Mouse (Mus musculus): ENCODE measurements around the gene Glg1.
"Not testable (repeated sequence)": the region's sequence is repeated elsewhere in the genome, so short reads cannot be mapped to it uniquely, and the experiment has no call there.

Gene Glg1

DNA sequence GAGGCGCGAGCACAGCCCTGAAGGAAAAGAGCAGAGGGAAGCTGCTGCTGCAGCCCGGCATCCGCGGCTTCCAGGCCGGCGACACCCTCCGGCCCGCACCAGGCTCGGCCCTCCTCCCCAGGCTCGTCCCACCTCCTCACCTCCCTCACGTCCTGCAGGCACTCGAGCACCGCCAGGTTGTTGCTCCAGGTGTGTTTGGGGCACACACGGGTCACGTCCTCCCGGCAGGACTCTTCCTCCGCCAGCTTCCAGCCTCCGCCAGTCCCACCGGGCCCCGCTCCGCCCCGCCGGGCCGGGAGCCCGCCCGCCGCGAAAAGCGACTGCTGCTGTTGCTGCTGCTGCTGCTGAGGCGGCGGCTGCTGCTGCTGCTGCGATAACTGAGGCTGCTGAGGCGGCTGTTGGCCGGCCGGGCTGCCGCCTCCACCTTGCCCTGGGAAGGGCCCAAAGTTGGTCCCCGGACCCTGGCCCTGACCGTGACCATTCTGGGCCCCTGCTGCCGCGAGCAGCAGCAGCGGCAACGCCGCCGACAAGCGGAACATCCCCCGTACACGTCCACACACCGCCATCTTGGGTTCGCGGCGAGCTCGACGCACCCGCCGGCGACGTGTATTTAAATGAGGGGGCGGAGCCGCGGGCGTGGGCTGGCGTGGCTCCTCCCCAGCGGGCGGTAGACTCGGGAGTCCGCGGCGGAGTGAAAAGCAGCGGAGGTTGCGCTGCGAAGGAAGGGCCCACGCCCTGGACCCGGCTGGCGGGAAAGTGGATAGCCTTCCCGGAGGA lies at the start of gene Glg1:
Glg1 (minus strand) TSS at position 586 of the 777 bp plus-strand sequence.
- DNase-seq = peak; percentile 96 to 97

DNA sequence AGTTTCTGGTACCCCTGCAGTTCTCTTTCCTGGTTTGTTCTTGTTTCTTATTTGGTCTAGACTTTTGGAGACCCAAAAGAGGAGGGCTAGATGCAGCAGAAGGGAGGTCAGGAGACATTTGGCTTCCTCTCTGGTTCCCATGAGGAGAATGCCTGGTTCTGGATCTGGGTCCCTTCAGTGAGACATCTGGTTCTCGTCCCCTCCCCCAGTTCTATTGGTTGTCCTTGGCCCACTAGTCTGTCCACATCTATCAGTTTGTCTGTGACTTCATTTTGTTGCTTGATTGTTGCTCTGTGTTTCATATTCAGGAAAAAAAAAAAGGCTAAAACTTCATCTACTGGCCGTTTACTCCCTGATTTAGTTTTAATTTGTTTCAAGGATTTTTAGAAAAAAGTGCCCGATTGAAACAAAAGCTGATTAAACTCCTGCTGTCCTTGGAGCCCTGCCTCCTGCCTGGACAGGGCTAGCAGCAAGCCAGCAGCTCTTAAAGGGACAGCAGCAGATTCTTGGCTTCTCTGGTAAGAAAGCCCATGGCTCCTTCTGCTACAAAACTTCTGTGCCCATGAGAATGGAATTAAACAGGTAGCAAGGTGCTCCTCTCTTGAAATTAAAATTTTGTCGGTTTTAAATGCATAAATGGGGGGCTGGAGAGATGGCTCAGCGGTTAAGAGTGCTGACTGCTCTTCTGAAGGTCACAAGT lies 46.2 kb upstream of the Glg1 start:
- DNase-seq = peak; percentile 17 to 49

DNA sequence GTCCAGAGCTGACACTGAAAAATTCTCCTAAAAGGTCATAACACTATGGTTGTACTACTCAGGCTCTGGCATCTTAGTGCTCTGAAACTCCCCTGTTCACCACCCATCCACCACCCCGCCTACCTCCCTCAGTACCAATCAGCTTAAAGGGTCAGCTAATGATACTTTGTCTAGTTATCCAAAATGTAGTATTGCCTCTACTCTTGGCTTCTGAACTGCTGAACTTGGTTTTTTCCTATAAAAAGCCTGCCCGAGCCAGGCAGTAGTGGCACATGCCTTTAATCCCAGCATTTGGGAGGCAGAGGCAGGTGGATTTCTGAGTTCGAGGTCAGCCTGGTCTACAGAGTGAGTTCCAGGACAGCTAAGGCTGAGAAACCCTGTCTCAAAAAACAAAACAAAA lies 45.3 kb upstream of the Glg1 start:
- DNase-seq = no peak

DNA sequence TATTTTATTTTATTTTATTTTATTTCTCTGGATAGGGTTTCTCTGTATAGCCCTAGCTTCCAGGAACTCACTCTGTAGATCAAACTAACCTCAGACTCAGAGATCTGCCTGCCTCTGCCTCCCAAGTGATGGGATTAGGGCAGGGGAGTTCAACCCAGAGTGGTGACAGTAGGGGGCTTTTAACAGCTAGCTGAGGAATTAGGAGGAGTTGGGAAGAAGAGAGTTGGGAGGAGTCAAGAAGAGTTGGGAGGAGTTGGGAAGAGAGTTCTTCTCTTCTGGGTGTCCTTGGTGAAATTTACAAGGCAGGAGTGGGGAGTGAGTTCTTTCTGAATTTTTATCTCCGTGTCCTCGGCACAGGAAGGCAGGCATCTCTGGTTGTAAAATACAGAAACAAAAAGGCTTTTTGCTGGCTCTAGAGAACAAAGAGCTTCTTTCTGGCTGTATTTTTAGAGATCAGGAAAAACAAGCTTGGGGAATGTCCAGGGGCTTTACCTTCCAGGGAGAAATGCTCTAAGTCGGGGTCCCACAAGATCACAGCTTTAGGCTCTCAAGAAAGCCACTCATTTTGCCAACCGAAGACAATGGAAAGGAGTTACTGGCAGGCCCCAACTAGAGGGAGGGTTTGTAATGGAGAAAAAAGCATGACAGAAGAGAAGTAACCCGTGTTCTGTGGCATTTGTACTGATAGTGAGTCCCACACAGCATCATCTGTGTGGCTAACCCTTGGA lies 44.2 kb upstream of the Glg1 start:
- DNase-seq = not testable (repeated sequence)

DNA sequence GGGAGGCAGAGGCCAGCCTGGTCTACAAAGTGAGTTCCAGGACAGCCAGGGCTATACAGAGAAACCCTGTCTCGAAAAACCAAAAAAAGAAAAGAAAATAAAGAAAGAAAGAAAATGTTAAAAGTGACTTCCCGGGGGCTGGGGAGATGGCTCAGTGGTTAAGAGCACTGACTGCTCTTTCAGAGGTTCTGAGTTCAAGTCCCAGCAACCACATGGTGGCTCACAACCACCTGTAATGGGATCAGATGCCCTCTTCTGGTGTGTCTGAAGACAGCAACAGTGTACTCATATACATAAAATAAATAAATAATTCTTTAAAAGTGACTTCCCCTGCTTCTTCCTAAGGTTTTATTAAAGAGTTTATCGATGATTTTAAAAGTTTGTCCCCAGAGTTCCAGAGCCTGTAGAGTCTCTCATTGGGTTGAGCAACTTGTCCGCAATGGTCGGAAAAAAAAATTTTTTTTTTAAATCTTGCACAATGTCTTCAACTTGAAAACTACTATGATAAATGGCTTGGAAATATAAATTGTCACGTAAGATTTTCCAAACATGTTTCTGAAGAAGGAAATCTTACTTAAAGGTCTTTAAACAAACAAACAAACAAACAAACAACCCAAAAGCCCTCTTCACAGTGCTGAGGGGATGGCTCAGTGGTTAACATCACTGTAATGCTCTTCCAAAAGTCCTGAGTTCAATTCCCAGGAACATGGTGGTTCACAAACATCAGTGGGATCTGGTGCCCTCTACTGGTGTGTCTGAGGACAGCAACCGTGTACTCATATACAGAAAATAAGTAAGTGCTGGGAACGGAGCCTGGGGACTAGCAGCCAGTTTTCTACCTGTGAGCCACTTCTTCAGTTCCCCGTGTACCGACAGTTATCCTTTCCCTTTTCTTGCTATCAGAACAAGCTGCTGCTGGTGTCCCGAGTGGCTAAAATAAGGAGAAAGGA lies 41.9 kb upstream of the Glg1 start:
- peak; percentile 7 to 14 for DNase-seq

DNA sequence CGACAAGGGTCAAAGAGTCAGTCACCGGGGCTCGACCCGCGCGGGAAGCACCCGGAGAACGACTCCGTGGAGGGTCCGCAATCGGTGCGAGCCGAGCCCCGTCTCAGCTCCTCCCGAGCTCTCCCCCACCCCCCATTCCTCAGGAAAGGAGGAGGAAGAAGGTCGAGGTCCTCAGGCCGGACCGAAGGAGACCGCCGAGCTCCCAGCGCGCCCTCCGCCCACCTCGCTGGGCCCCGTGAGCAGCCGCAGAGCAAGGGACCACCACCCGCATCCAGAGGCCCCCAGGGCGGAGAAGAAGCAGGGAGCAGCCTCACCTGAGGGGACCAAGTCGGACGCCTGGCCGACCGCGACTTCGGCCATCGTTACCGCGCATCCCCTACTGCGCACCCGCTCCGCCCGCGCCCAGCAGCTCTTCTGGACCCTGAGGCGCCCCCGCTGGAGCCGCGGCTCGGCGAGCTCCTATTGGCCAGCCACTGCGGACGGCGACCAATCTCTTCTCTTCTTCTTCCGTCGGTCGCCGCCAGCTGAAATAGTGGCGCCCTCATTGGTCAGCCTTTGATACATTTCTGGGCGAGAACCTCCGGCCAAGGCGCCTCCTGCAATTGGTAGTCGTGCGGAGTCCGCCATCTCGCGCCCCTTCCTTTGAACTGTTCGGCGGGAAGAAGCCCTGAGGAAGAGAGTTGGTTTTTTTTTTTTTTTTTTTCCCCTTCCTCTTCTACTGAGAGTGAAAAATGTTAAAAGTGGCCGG lies 41.0 kb upstream of the Glg1 start, which contains the start of gene Rfwd3:
Rfwd3 (minus strand) TSS at position 402 of the 748 bp plus-strand sequence.
- peak; percentile 96 to 98 for DNase-seq

DNA sequence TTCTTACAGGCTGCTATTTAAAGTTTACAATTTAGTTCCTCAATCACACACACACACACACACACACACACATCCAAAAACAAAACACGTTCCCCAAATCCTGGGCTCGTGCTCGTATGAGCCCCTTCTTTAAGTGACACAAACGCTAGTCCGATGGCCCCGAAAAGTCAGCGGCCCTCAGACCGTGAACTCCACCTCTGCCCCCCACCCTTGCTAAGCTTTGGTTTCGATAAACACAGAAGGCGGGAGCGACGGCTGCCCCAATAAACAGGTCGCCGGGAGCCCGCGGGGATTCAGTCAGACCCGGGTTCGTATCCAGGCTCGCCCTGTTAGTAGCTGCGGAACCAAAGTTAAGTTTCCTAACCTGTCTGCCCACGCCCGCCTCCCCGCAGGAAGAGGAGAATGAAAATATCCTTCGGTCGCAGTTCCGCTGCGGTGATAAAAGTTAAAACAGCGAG lies 40.4 kb upstream of the Glg1 start:
- DNase-seq = peak; percentile 70 to 78

DNA sequence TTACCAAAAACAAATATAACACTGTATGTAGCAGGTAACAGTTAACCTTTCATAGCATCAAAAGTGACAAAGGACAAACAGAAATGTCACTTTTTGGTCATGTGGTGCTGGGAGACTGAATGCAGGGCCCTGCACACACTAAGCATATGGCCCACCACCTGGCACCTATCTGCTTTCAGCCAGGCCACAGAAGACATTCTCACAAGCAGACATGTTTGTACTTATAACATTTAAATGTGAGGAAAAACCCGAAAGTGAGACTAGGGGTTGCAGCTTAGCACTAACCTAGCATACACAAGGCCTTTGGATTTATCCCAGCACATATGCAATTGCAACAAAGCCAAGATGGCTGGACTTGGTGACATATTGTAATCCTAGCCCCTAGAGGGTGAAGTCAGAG lies 39.0 kb upstream of the Glg1 start:
- DNase-seq = no peak

DNA sequence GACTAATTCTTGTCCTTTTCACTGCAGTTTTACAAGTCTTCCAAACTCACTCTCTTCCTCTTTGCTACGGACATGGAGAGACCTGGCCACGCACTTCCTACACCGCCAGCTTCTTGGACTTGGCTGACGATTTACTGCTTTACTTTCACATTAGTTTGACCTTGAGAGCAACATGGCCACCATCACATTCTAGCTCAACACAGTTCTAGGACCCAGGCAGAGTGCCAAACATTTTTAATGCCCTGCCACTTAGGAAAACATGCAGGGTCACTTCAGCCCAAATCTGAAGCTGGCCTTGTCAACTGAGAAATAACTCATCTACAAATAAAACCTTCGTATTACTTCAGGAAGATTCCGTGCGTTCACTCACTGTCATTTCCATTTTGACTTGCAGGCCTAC lies 32.7 kb upstream of the Glg1 start:
- DNase-seq = peak; percentile 10 to 16

DNA sequence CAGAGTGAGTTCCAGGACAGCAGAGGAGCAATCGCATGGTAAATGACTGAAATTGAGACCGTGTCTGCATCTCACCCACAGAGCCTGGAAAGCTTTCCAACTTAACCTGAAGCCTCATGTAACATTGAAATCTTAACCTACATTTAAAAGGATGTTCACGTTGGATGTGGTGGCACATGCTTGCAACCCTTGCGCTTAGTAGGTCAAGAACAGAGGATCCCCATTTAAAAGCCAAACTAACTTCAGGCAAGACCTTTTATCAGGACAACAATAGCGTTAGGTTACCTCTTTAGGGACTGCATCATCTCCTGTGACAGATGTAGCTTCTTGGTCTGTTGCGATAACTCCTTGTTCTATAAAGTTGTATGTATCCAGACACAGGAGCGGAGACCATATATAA lies 31.6 kb upstream of the Glg1 start:
- no peak for DNase-seq

DNA sequence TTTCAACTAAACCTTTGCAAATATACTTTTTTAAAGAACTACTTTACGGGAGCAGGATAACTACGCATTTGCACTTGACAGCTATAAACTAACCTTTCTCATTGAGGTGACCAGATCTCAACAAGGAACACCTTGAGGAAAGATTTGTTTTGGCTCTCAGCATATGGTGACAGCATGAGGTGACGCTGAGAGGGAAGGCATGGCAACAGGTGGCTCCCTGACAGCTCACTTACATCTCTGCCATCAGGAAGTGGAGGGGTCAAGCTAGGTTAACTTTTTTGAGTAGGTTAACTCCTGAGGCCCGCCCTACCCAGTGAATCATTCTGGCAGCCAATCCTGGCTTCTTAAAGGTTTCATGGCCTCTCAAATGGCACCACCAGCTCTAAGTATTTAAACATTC lies 26.6 kb upstream of the Glg1 start:
- DNase-seq = no peak

DNA sequence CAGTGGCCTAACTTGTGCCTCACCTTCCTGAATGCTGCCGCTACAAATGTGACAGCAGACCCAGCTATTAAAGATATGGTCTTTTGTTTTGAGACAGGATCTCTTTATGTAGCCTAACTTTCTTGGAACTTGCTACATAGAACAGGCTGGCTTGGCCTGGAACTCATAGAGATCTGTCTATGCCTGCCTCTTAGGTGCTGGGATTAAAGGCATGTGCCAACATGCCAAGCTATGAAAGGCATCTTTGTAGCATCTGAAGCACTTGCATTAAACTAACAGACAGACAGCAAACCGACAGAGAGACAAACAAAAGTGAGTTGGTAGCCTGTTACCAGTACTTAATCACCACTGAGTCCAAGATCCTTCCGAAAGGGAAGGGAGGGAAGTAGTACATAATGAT lies 23.1 kb upstream of the Glg1 start:
- DNase-seq = no peak

DNA sequence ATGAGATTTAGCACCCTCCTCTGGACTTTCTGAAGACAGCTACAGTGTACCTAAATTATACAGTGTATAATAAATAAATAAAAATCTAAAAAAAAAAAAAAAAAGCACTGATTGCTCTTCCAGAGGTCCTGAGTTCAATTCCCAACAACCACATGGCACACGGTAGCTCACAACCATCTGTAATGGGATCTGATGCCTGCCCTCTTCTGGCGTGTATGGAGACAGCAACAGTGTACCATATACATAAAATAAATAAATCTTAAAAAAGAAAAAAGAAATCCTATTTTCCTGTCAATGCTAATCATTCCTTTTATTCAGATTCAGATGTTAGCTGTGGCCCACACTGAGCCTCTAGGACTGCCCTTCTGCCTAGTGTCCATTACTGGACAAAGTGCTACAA lies 9.3 kb upstream of the Glg1 start:
- no peak for DNase-seq

DNA sequence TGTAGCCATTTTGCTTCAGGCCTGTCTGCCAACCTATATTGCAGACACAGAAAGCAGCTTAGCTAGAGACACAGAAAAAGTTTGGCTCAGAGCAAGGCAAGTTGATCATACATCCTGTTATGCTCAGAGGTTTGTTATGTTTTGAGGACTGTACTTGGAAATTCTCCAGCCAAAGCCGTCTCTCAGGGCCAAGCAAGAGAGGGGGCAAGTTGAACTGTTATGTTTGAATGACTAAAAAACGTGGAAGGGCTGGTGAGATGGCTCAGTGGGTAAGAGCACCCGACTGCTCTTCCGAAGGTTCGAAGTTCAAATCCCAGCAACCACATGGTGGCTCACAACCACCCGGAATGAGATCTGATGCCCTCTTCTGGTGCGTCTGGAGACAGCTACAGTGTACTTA lies 7.1 kb upstream of the Glg1 start:
- DNase-seq = not testable (repeated sequence)

DNA sequence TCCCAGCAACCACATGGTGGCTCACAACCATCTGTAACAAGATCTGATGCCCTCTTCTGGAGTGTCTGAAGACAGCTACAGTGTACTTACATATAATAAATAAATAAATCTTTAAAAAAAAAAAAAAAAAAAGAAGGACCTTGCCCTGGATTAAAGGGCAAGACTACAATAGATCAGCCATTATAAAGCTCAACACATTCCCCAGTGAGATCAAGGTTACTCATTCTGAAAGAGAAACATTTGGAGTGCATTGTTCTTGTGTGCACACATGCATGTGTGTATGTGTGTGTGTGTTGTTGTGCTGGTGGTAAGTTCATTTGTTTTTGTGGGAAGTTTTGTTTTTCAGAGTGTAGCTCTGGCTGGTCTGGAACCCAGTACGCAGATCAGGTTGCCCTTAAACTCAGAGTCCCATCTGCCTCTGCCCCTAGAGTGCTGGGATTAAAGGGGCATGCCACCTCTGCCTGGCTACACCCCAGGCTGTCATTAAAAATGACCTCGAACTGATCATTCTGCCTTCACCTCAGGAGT lies 5.7 kb upstream of the Glg1 start:
- peak in 1 of 2 experiments; percentile 9 for DNase-seq

DNA sequence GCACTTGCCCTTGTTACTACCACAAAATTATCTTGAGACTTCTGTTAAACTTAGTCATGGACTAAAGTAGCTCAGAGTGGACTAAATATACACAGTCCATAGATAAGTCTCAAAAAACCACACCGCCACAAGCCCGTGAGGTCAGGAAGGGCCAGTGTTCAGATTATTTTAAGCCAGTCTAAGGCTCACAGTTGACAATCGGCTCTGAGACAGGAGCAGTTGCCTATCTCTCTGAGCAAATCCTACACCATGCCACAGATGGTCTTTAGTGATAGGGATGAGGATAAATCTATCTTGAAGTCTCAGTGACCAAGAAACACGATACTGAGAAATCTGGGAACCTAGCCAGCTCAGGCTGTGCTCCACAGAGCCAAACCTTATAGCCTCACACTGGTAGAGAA lies 3.0 kb upstream of the Glg1 start:
- DNase-seq = no peak

DNA sequence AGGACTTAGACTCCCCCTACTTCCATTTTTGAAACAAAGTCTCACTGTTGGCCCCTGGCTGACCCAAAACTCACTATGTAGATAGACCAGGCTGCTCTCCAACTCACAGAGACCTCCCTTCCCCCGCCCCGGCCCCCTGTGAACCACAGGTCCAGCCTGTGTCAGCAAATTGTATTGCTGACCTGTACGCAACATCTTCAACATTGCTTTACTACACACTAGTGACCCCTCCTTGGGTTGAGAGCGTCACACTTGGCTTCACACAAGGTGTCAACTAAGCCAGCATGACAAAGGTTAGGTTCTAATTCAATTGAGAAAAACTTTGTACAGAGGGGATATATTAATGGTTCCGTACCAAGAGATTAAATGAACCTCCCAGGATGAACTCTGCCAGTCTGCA lies 1.2 kb upstream of the Glg1 start:
- peak; percentile 29 to 38 for DNase-seq

DNA sequence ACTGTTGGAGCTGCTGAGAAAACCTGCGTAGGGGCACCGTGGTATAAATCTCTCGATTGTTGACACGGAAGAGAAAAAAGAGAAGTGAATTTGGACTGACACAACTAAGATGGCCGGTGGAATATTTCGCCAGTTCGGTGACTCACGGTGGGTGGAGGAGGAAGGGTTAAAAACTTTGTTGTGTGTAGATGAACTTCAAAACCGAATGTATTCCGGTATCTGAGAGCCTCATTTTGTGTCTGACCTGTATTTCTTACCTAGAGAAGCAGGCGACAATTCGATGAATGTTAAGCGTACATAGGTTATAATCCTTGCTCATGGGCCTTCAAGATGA lies 359 bp upstream of the Glg1 start:
- DNase-seq = no peak

DNA sequence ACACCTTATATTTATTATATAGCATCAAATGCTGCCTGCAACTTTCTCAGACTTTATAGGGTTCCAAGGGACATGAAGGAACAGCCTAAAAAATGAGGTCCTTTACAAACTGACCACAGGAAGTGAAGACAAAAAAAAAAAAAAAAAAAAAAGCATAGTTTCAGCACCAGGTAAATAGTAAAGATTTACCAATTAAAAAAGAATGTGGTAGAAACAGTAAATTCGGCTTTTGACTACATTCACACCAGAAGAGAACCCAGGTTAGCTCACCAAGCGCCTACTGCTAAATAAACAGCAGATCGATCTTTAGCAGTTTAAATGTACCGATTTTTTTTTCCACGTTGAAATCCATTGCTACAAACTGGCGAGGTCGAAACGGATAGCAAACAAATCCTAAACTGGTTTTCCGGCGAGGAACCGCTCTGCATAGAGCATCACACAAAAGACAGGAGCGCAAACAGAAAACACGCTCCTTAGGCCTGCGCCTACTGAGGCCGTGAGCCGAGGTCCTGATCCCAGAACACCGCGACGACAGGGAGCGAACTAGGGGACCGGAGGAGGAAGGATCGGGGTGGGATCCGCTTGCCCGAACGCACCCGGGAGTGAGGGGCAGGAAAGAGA lies 896 bp downstream of the Glg1 start:
- DNase-seq = no peak

DNA sequence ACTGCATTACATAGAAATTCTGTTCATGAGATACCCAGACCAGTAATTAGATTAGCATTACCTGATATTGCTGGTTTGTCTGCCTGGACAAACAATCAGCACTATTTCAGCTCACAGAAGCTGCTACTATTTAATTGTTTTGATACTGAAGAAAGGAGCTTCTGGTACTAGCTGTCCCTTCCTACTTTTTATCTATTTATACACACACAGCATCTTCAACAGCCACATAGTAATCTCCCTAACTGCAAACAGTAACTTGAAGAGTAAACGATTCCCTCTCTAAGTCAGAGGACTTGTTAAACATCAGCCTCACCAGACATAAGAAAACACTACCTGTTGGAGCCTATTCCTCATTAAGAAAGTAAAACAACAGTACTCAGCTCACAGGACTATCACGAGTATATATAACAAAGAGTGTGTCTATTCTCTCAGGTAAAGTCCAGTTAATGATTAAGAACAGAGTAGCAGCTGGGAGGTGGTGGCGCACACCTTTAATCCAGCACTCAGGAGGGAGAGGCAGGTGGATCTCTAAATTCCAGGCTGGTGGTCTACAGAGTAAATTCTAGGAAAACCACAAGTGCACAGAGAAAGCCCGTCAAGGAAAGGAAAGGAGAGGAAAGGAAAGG lies 6.4 kb downstream of the Glg1 start:
- DNase-seq = no peak

DNA sequence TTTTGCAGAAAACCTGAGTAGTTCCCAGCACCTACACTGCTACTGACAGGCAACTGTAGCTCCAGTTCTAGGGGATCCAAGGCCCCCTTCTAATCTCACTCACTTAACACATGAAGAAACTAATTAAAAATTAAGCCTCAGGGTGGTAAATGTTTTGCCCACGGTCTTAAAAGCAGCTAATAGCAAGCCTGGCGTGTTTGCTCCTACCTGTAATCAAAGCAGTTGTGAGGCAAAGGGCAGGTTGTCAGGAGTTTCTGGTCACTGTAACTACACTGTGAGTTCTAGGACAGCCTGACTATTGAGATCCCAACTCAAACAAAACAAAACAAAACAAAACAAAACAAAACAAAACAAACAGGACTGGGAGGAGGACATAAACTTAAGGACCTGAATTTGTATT lies 8.9 kb downstream of the Glg1 start:
- no peak for DNase-seq
